Mouse (Mus musculus) heart, adult 11 months (tissue): ENCODE measurements at regions not wholly inside any gene's neighbourhood (a gene's known extent, or its start where the extent isn't known, plus 50 kb on each side); places are given as distances from the start of the nearest gene placed in this dataset.

Source experiments
- DNase-seq: peaks from one replicate; pipeline ENCODE4 v3.0.0; 2022

DNA sequence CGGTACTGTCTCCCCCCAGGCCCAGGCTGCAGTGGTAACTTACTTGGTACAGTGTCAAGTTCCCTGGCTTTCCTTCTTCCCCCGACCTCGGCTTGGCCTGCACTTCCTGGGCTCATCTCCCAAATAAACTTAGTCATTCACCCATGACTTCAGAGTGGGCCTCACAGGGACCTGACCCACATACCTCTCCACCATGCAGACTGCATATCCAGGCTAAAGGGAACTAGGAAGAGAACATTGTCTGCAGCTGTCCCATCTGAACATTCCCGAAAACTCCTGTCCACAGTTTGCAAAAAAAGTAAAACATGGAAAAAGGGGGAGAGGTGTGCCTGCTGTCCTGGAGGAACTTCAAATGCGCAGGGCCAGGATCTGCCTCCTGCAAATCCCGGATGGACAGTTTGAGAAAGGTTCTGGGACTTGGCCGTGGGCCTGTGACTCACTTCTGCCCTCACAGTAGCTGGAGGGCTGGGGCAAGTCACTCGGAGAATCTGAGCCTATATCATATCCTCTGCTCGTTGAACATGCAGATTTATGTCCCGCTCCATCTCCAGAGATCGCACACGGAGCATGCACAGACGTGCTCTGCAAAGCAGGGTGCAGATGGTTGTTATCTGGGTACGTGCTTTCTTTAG, 87.9 kb upstream of the Gsc start:
- peak; percentile 94 for DNase-seq

DNA sequence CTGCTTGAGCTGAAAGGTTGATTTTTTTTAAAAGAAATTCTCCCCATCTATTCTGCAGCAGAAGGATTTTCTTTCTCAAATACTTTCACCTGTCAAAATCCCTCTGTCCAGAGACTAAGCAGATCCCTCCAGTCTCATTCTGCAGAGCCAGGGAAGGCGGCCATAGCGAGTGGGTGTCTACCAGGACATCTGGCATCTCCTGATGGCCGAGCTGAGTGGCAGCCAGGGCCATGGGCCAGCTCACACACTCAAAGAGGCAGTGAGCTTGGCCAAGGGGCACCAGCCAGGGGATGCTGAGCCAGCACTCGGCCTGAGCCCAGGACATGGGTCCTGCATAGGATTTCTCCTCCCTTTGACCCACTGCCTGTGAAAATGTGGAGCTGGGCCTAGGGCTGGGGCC, 84.6 kb upstream of the Gsc start:
- peak; percentile 98 for DNase-seq

- peak; percentile 84 for DNase-seq
Measured at GRCm38 (mm10) chr12:104557307-104557706, 84.2 kb upstream of the Gsc start.

DNA sequence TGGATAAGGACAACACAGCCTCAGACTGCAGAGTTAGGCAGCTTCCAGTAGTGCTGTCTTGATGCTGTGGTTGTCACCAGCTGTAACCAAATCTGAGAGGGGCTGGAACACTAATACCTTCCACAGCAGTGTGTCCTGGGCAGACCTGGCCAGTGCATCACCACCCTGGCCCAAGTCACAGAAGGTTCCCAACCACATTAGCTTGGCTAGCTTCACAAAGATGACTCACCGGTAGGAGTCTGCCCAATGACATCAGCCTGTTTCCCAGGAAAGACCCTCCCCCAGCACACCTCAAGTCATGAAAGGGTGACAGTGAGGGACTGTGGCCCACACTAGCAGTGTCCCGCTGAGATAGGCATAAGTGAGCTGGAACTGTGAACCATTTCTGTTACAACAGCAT, 75.5 kb upstream of the Gsc start:
- no peak for DNase-seq

DNA sequence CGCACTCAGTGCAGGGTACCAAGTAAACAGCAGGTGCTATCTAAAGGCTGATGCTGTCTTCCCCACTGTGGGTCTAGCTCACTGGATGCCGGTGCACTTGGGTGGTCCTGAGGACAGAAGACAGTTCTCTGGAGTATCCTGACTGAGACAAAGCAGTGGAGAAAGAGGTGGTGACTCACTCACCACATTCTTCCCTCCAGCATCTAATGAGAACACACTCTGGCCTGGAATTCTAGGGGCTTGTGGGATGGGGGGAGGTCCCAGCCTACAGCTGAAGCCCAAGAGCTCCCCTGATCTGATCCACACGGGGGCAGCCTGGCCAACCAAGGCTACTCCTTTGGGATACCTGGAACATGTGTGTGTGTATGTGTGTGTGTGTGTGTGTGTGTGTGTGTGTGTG, 74.4 kb upstream of the Gsc start:
- no peak for DNase-seq

GRCm38 (mm10) chr12:104545993-104546769, 73.1 kb upstream of the Gsc start:
- DNase-seq, result no peak

DNA sequence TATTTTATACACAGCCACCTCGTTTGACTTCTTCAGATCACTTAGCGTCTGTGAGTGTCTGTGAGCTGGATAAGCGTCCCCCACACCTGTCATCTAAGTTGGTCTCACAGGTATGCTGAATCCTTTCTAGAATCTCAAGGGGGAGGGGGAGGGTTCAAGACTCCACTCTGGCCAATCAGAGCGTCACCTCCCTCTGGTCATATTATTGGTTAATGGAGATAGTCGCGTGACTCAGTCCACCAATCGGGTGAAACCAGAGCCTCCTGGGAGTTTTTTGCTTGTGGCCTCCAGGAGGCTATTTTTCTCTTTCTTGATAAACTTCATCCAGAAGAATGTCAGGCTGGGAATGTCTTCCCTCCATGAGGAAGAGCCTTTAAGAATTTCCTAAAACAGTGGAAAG, 66.8 kb upstream of the Gsc start:
- no peak for DNase-seq

DNA sequence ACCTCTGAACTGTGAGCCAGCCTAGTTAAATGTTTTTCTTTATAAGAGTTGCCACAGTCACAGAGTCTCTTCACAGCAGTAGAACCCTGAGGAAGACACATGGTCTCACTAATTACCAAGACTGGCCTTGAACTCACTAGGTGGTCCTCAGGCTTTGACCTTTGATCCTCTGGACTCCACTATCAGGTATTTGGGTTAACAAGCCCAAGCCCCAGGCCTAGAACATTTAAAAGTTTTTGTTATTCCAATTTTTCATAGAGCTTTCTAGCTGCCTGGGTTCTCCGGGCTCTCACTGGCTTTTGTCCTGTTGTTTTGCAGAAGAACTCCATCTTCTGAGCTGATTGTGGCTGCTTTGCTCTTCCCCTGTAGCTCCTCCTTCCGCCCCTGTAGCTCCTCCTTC, 65.3 kb upstream of the Gsc start:
- no peak for DNase-seq

DNA sequence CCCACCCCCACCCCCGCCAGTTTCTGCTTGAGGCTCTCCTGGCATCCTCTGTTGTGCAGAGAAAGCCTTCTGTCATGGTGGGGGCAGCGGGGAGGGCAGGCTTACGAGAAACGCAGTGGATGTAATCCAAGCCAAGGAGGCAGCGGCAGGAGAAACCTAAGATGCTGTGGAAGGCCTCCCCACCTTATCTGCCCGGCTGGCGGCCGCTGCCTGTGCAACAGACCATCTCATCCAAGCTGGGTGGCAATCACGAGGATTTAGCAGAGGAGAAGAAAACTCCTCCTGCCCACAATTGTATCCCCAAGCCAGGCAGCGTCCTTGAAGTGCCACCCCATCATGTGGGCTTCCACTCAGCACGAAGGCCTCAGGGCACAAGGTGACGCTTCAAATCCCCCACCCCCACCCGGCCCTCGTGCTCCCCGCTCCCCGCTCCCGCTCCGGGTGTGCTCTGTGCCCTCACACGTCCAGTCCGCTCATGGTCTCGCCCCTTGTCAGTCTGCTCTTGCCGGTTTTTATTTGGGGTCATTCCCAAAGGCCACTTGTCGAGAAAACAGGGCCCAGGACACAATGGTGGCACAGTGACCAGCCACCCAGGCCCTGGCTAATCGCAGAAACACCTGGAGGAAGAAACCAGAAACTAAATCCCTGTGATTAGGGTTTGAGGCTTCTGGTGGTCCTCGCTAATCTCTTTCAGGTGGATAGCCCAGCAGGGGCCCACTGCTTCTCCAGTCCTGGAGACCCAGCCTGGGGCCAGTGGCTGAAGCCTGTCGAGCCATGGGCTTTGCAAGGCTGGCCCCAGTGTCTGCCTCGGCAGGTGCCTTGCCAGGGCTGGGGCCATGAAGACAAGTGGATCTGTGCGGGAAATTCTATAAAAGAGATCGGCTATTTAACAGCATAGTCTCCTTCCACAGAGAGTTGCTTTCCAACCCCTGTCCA, 58.6 kb upstream of the Gsc start:
- no peak for DNase-seq

- no peak for DNase-seq
Measured at GRCm38 (mm10) chr12:104530586-104530985, 57.5 kb upstream of the Gsc start.
